Mouse (Mus musculus): ENCODE measurements around the gene Gnptab.
A peak's percentile ranks its signal among the peaks of the same experiment; 100 is the strongest.
"Not testable (repeated sequence)": the region's sequence is repeated elsewhere in the genome, so short reads cannot be mapped to it uniquely, and the experiment has no call there.

Gnptab gene

GRCm38 (mm10) chr10:88417686-88418085, 38.8 kb downstream of the Gnptab start:
- no peak for DNase-seq (ENCODE audit: low spot score)

GRCm38 (mm10) chr10:88420141-88420541, 41.2 kb downstream of the Gnptab start:
- no peak for DNase-seq (ENCODE audit: low spot score)

GRCm38 (mm10) chr10:88420655-88421435, 41.9 kb downstream of the Gnptab start:
- no peak for DNase-seq (ENCODE audit: low spot score)

GRCm38 (mm10) chr10:88426158-88426816, 47.4 kb downstream of the Gnptab start:
- DNase-seq (ENCODE audit: low spot score), result peak; percentile 78

GRCm38 (mm10) chr10:88426896-88427295, 48.0 kb downstream of the Gnptab start:
- DNase-seq (ENCODE audit: low spot score), result no peak

- DNase-seq (ENCODE audit: low spot score), result no peak
Measured at GRCm38 (mm10) chr10:88427998-88428397, 49.1 kb downstream of the Gnptab start.

GRCm38 (mm10) chr10:88441224-88441623, 62.3 kb downstream of the Gnptab start:
- DNase-seq (ENCODE audit: low spot score), result peak; percentile 74

- peak; percentile 94 for DNase-seq (ENCODE audit: low spot score)
Measured at GRCm38 (mm10) chr10:88451221-88451620, 72.3 kb downstream of the Gnptab start.

GRCm38 (mm10) chr10:88451990-88452389, 73.1 kb downstream of the Gnptab start:
- no peak for DNase-seq (ENCODE audit: low spot score)

- DNase-seq (ENCODE audit: low spot score), result peak; percentile 14
Measured at GRCm38 (mm10) chr10:88457816-88458215, 78.9 kb downstream of the Gnptab start.

GRCm38 (mm10) chr10:88459502-88459992, 80.6 kb downstream of the Gnptab start, which contains the start of gene Sycp3:
Sycp3 (plus strand) TSS chr10:88459569.
- DNase-seq (ENCODE audit: low spot score), result no peak

GRCm38 (mm10) chr10:88460122-88460820, 81.3 kb downstream of the Gnptab start:
- DNase-seq (ENCODE audit: low spot score), result no peak

GRCm38 (mm10) chr10:88482866-88483265, 103.9 kb downstream of the Gnptab start:
- DNase-seq (ENCODE audit: low spot score), result not testable (repeated sequence)

- no peak for DNase-seq (ENCODE audit: low spot score)
Measured at GRCm38 (mm10) chr10:88488629-88489028, 109.7 kb downstream of the Gnptab start.

- no peak for DNase-seq (ENCODE audit: low spot score)
Measured at GRCm38 (mm10) chr10:88491632-88492031, 112.7 kb downstream of the Gnptab start.

GRCm38 (mm10) chr10:88492658-88493057, 113.7 kb downstream of the Gnptab start:
- no peak for DNase-seq (ENCODE audit: low spot score)

- DNase-seq (ENCODE audit: low spot score), result no peak
Measured at GRCm38 (mm10) chr10:88494959-88495587, 116.1 kb downstream of the Gnptab start.

Measured in adipocyte (in vitro differentiated cells).